In the genomic region with DNA sequence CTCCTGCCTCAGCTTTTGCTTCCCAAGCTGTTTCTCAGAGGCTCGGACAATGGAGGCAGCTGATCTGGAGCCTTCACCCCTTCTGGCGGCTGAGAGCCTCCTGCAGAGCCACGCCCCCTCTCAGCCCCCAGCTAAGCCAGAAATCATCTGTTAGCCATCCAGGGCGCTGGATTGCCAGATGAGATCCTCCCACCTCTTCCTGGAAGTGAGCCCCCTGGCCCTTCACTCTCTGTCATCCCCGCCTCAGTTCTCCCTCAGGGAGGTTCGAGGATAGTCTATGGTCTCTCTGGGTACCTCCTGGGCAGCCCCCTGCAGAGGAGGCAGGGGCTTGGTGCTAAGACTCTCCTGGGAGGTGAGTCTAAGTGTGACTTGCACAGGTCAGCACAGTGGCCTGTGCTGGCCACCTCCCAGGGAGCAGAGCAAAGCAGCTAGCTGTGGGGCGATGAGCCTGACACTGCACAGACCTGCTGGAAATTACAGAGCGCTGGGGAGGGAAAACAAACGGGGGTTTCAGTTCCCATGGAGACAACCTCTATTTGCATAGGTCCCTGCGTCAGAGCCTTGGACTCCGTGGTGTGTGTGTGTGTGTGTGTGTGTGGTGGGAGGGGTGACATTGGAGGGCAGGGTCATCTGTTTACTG, we compare ENCODE assay signal across 9 mouse cellular contexts. TPM values are rescaled to one million over a fixed set of nuclear protein-coding genes. Genes with fewer than 3 reads are reported as not detected.
DNase-seq lines count a peak whose midpoint lies in the region; TF ChIP-seq lines count a peak whose summit lies in the region.
"Had no signal": no experiment of that assay in that cellular context is flagged by ENCODE, and none has a peak within 500 bp of the region (broad histone marks: within the 10 kb centered on the region; RNA-seq: fewer than 3 reads in every experiment).

No protein-coding gene starts in this region.

- DNase-seq in adrenal gland, postnatal 14 days, result peak; percentile 59
- no peak for DNase-seq in adrenal gland, adult 8-10 months
- DNase-seq in brain, embryonic 14.5 days (ENCODE audit: low read depth), result peak; percentile 85
- peak; percentile 59 to 72 for DNase-seq in heart, adult 18-20 months
- DNase-seq in kidney, postnatal 4 days, result peak; percentile 77 to 85
- peak; percentile 80 for DNase-seq in naive thymus-derived CD4-positive, alpha-beta T cell, adult 2 months (ENCODE audit: low read depth)
- DNase-seq in cerebellum, postnatal 25 days, result no peak
- no peak for DNase-seq in adrenal gland, postnatal 4 days (ENCODE audit: low spot score in 2 of 2)

- no peak for TF ChIP-seq CTCF in brain, embryonic 14.5 days (IDR thresholded peaks at IDR 0.05; ENCODE audit: borderline replicate concordance, extremely low read depth, insufficient read depth, insufficient read length)

- no peak for TF ChIP-seq POLR2A in brain, embryonic 14.5 days (IDR thresholded peaks at IDR 0.05; ENCODE audit: borderline replicate concordance, extremely low read depth, insufficient read depth, insufficient read length, poor library complexity, severe bottlenecking)

RNA-seq across cellular contexts. Expression of gene Ccr7, which starts 22.7 kb away (rescaled TPM):
- 0.48 and 10.5 TPM in 2 replicates for total RNA-seq in adrenal gland, postnatal 14 days (2021)
- under 1 TPM; 0.12 to 0.24 (median 0.16) TPM for total RNA-seq in adrenal gland, adult 8-10 months (2022)
- 0.07 TPM in 1 of 2 replicates, not detected in the other for polyA plus RNA-seq in brain, embryonic 14.5 days (2012; rRNA removed)
- total RNA-seq in heart, adult 18-20 months (2021), result 1 to 10 TPM in 1 of 2 experiments, under 1 TPM in 1; 0.30 to 2.8 TPM
- under 1 TPM; 0.34 to 0.51 TPM for total RNA-seq in adrenal gland, postnatal 4 days (2021)
- total RNA-seq: gastrocnemius, adult 8-10 months had no signal

RNA-seq across cellular contexts. Expression of gene Tns4, which starts 43.1 kb away (rescaled TPM):
- total RNA-seq in adrenal gland, postnatal 14 days (2021), result 0.52 and 0.90 TPM in 2 replicates
- total RNA-seq in adrenal gland, adult 8-10 months (2022), result 1 to 10 TPM in 1 of 4 experiments, under 1 TPM in 3; 0.28 to 1.3 (median 0.31) TPM
- polyA plus RNA-seq in brain, embryonic 14.5 days (2012; rRNA removed), result 0.08 and 0.16 TPM in 2 replicates
- under 1 TPM; 0.07 to 0.18 TPM for total RNA-seq in heart, adult 18-20 months (2021)
- under 1 TPM; 0.31 to 0.51 TPM for total RNA-seq in adrenal gland, postnatal 4 days (2021)
- total RNA-seq: gastrocnemius, adult 8-10 months had no signal

Comparison
In these comparisons a context has a peak if more than half of its experiments do, and no peak if none do; other contexts are left out.
1. DNase-seq: peak in adrenal gland, postnatal 14 days (single experiment), brain, embryonic 14.5 days (single experiment), heart, adult 18-20 months (2 of 2), kidney, postnatal 4 days (2 of 2) and naive thymus-derived CD4-positive, alpha-beta T cell, adult 2 months (single experiment); none in adrenal gland, adult 8-10 months (single experiment), cerebellum, postnatal 25 days (0 of 2) and adrenal gland, postnatal 4 days (0 of 2).